Mouse (Mus musculus) intestine, postnatal 0 days (tissue): Measurements from ENCODE around the gene Zfp638. TPM values are rescaled to one million over a fixed set of nuclear protein-coding genes. Genes with fewer than 3 reads are reported as not detected.

Experiments
- ATAC-seq: fragments of 200-750 bp; cut with Nextera tagmentation; 2 replicates; pipeline ENCODE4 v1.8.0; 2017; ENCODE audit warnings: mild to moderate bottlenecking, moderate TSS enrichment, moderate library complexity
- H3K27ac ChIP-seq: fragments of 300-500 bp; sonication (generic); 2 replicates; pipeline ENCODE4 v1.5.1; 2014; ENCODE audit warnings: mild to moderate bottlenecking, low read depth, low read length, moderate library complexity
- H3K27me3 ChIP-seq: fragments of 300-500 bp; sonication (generic); replicated peaks from 2 replicates; pipeline ENCODE4 v1.6.1; 2014; ENCODE audit warnings: low read length, mixed read lengths; ENCODE audit not compliant: control insufficient read depth, insufficient read depth
- H3K36me3 ChIP-seq: fragments of 300-500 bp; sonication (generic); 2 replicates; pipeline ENCODE4 v1.6.1; 2014; ENCODE audit warnings: mild to moderate bottlenecking, moderate library complexity; ENCODE audit not compliant: control insufficient read depth, insufficient read depth
- H3K4me1 ChIP-seq: fragments of 300-500 bp; sonication (generic); replicated peaks from 2 replicates; pipeline ENCODE4 v1.6.1; 2014; ENCODE audit warnings: antibody characterized with exemption, low read length, mixed read lengths; ENCODE audit not compliant: control insufficient read depth, insufficient read depth
- H3K4me2 ChIP-seq: fragments of 300-500 bp; sonication (generic); replicated peaks from 2 replicates; pipeline ENCODE4 v1.6.1; 2014; ENCODE audit warnings: low read depth, mild to moderate bottlenecking, moderate library complexity
- H3K4me3 ChIP-seq: fragments of 300-500 bp; sonication (generic); 2 replicates; pipeline ENCODE4 v1.5.1; 2014; ENCODE audit warnings: low read depth, low read length
- H3K9ac ChIP-seq: fragments of 300-500 bp; sonication (generic); 2 replicates; pipeline ENCODE4 v1.6.1; 2014; ENCODE audit warnings: mild to moderate bottlenecking, low read depth, low read length
- H3K9me3 ChIP-seq: fragments of 300-500 bp; sonication (generic); 2 replicates; pipeline ENCODE4 v1.6.1; 2016; ENCODE audit warnings: mixed run types; ENCODE audit not compliant: control insufficient read depth
- CTCF ChIP-seq: sonication (generic); IDR thresholded peaks from 2 replicates; pipeline ENCODE4 v1.5.1; 2016; ENCODE audit warnings: low read depth, mild to moderate bottlenecking, control low read depth, antibody characterized with exemption, moderate library complexity
- WGBS: fragments of 180-500 bp; shearing (Covaris S2); extraction: QIAGEN DNeasy Blood & Tissue Kit; methylation state at CpG from one replicate; pipeline ENCODE4 v1.1.7; 2014; 5-methylcytosine and 5-hydroxymethylcytosine counted together
- polyA plus RNA-seq: library from polyadenylated mRNA; unstranded; fragments of >200 nt; fragmentation: Nextera tagmentation; extraction: Ambion mirVana; gene quantifications from 2 replicates; pipeline ENCODE4 v1.2.1, GENCODE M21; 2015

The Zfp638 gene
- polyA plus RNA-seq, 1 experiment from 2014 or later, result 21.5 TPM

GRCm38 (mm10) chr6:83953603-83954002 lies 86.7 kb downstream of the Zfp638 start:
- H3K27me3 ChIP-seq, result no peaks in the 10 kb centered on the region
- H3K4me3 ChIP-seq, result no peak overlapping the region
- H3K36me3 ChIP-seq, result peaks cover 17% of the 10 kb centered on the region
- no peak overlapping the region for H3K27ac ChIP-seq
- ATAC-seq, result no peak
- H3K9me3 ChIP-seq, result no peaks in the 10 kb centered on the region
- no peak overlapping the region for H3K4me2 ChIP-seq
- no peaks in the 10 kb centered on the region for H3K4me1 ChIP-seq
- no peak overlapping the region for H3K9ac ChIP-seq
- TF ChIP-seq CTCF, result no peak

GRCm38 (mm10) chr6:83987642-83988041 lies 120.7 kb downstream of the Zfp638 start:
- H3K36me3 ChIP-seq, result peaks cover 45% of the 10 kb centered on the region
- WGBS, result 93% methylated on average over 5 of the region's 5 CpGs
- no peaks in the 10 kb centered on the region for H3K9me3 ChIP-seq
- H3K27ac ChIP-seq, result no peak overlapping the region
- no peak for ATAC-seq
- no peak overlapping the region for H3K4me2 ChIP-seq
- no peak overlapping the region for H3K4me3 ChIP-seq
- no peak overlapping the region for H3K9ac ChIP-seq
- no peaks in the 10 kb centered on the region for H3K27me3 ChIP-seq
- H3K4me1 ChIP-seq, result no peaks in the 10 kb centered on the region
- TF ChIP-seq CTCF, result no peak

GRCm38 (mm10) chr6:84002716-84003115 lies 135.8 kb downstream of the Zfp638 start:
- H3K4me1 ChIP-seq, result no peaks in the 10 kb centered on the region
- no peak overlapping the region for H3K27ac ChIP-seq
- no peak for TF ChIP-seq CTCF
- H3K4me2 ChIP-seq, result no peak overlapping the region
- H3K4me3 ChIP-seq, result no peak overlapping the region
- no peaks in the 10 kb centered on the region for H3K27me3 ChIP-seq
- no peaks in the 10 kb centered on the region for H3K36me3 ChIP-seq
- ATAC-seq, result no peak
- WGBS, result 76% methylated on average over 1 of the region's 1 CpGs
- H3K9me3 ChIP-seq, result no peaks in the 10 kb centered on the region
- no peak overlapping the region for H3K9ac ChIP-seq

DNA sequence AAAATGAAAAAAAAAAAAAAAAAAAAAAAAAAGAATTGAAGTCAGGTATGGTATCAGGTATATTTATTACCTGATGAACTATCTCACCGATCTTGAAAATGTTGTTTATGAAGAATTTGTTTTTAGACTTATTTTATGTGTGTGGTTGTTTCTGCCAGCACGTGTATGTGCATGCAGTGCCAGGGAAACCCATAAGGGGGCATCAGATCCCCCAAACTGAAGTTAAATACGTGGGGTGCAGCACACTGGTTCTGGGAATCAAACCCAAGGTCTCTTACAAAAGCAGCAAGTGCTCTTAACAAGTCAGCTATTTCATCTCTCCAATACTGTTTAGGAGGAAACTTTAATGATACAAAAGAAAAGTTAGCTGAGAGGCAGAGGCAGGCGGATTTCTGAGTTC lies 137.4 kb downstream of the Zfp638 start:
- peak; percentile 11; the same call in 1 of the 2 replicates for TF ChIP-seq CTCF
- Histone ChIP-seq H3K27me3 (no peaks in the 10 kb centered on the region), H3K27ac (no peak overlapping the region), H3K9me3 (no peaks in the 10 kb centered on the region), H3K9ac (no peak overlapping the region), H3K4me1 (no peaks in the 10 kb centered on the region), H3K4me3 (no peak overlapping the region), H3K4me2 (no peak overlapping the region), H3K36me3 (no peaks in the 10 kb centered on the region)
- no peak for ATAC-seq
- WGBS, result 91% methylated on average over 4 of the region's 4 CpGs

- Histone ChIP-seq H3K4me3 (peak within 1 kb of the TSS; percentile 39), H3K4me1 (no peaks in the 10 kb centered on the region), H3K9ac (0 out of 2 replicates have a peak within 1 kb of the TSS, but pooled peaks have one; percentile 23), H3K36me3 (no peaks in the 10 kb centered on the region), H3K27ac (no peak within 1 kb of the TSS; the same call in 1 of the 2 replicates), H3K4me2 (peak within 1 kb of the TSS; percentile 86), H3K9me3 (no peaks in the 10 kb centered on the region), H3K27me3 (no peaks in the 10 kb centered on the region)
- WGBS, result under 1% methylated on average over 41 of the region's 41 CpGs
- TF ChIP-seq CTCF, result no peak
- peak; percentile 31; the same call in 1 of the 2 replicates for ATAC-seq
Measured at GRCm38 (mm10) chr6:84008363-84009171, 141.7 kb downstream of the Zfp638 start, which contains the start of gene Dysf. Dysf (plus strand) TSS chr6:84008590.

DNA sequence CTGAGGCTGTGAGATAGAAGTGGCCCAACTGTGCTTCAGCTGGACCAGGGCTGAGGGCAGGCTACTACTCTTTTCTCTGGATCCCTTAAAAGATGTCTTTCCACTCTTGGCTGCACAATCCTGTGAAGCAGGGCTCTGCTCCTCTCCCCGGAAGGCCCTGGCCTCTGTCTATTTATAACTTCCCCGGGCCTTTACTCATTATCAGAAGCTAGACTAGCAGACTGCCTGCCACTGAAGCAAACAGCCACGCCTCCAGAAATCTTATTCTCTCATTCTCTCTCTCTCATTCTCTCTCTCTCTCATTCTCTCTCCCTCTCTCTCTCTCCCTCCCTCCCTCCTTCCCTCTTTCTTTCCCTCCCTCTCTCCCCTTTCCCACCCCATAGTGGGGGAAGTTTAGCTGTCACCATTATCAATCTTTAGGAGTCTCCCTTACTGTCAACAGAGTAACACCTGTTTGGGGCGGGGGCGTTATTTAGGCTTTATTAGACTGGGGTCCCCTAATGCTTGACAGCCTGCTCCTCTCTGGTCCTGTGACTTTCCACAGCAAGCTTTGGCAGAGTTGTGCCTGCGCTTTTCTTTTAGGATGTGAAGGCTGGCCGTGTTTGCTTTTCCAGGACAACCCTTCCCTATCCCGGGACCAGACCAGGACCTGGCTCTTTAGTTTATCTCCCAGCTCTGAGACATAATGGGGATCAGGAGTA lies 142.4 kb downstream of the Zfp638 start:
- H3K9me3 ChIP-seq, result no peaks in the 10 kb centered on the region
- TF ChIP-seq CTCF, result no peak
- H3K36me3 ChIP-seq, result no peaks in the 10 kb centered on the region
- no peaks in the 10 kb centered on the region for H3K27me3 ChIP-seq
- no peaks in the 10 kb centered on the region for H3K4me1 ChIP-seq
- peak overlapping the region; percentile 9; the same call in 1 of the 2 replicates for H3K27ac ChIP-seq
- peak overlapping the region; percentile 86 for H3K4me2 ChIP-seq
- WGBS, result 28% methylated on average over 8 of the region's 8 CpGs
- no peak for ATAC-seq
- H3K9ac ChIP-seq, result 0 out of 2 replicates have a peak overlapping the region, but pooled peaks have one; percentile 23
- peak overlapping the region; percentile 39 for H3K4me3 ChIP-seq
